Mouse (Mus musculus) MEL (cell line): ENCODE data around the gene Abcc4. TPM values are rescaled to one million over a fixed set of nuclear protein-coding genes. Genes with fewer than 3 reads are reported as not detected.

Experiments
- DNase-seq: peaks from one replicate; pipeline ENCODE4 v3.0.0; 2011; ENCODE audit warnings: low read depth, low spot score
- H3K27ac ChIP-seq: 2 replicates; pipeline ENCODE4 v1.5.1; 2012; ENCODE audit warnings: low read depth, mild to moderate bottlenecking, control low read depth, low read length, moderate library complexity; ENCODE audit not compliant: control insufficient read depth
- H3K27me3 ChIP-seq, 2 experiments: fragments of 150-350 bp in 1 of 2; sonication (generic) in 1 of 2; 2 replicates each; pipeline ENCODE4 v1.6.1; 2012; ENCODE audit warnings: low read length in 2 of 2, mild to moderate bottlenecking in 2 of 2, improper control_type of control experiment in 1 of 2, moderate library complexity in 1 of 2; ENCODE audit not compliant: insufficient read depth in 2 of 2, control insufficient read depth in 1 of 2
- H3K36me3 ChIP-seq, 2 experiments: 2 replicates each; pipeline ENCODE4 v1.6.1; 2012 to 2014; ENCODE audit warnings: low read length in 2 of 2, improper control_type of control experiment in 1 of 2, inconsistent platforms in 1 of 2, mild to moderate bottlenecking in 1 of 2; ENCODE audit not compliant: insufficient read depth in 2 of 2, control insufficient read depth in 1 of 2
- H3K4me1 ChIP-seq, 2 experiments: fragments of 150-350 bp in 1 of 2; sonication (generic) in 1 of 2; 2 replicates each; pipeline ENCODE4 v1.6.1; 2012; ENCODE audit warnings: low read length in 2 of 2, improper control_type of control experiment in 1 of 2, mild to moderate bottlenecking in 1 of 2; ENCODE audit not compliant: insufficient read depth in 2 of 2, control insufficient read depth in 1 of 2
- H3K4me3 ChIP-seq, 2 experiments: fragments of 150-350 bp in 1 of 2; sonication (generic) in 1 of 2; 2 replicates each; pipeline ENCODE4 v1.5.1; 2012; ENCODE audit warnings: low read depth in 2 of 2, low read length in 2 of 2, mild to moderate bottlenecking in 2 of 2, moderate library complexity in 2 of 2, control low read depth in 1 of 2, improper control_type of control experiment in 1 of 2; ENCODE audit not compliant: control insufficient read depth in 1 of 2, insufficient read depth in 1 of 2
- H3K79me2 ChIP-seq: 2 replicates; pipeline ENCODE4 v1.6.1; 2012; ENCODE audit warnings: mild to moderate bottlenecking, low read length, moderate library complexity; ENCODE audit not compliant: control insufficient read depth, poor library complexity, insufficient read depth
- H3K9ac ChIP-seq: 2 replicates; pipeline ENCODE4 v1.6.1; 2012; ENCODE audit warnings: low read depth, mild to moderate bottlenecking, control low read depth, low read length, moderate library complexity; ENCODE audit not compliant: control insufficient read depth, poor library complexity, severe bottlenecking
- H3K9me3 ChIP-seq: fragments of 150-350 bp; sonication (generic); replicated peaks from 2 replicates; pipeline ENCODE4 v1.6.1; 2012; ENCODE audit warnings: mild to moderate bottlenecking, low read length, improper control_type of control experiment, moderate library complexity; ENCODE audit not compliant: insufficient read depth
- BHLHE40 ChIP-seq: IDR thresholded peaks from 2 replicates; pipeline ENCODE4 v1.6.1; 2012; ENCODE audit warnings: low read depth, mild to moderate bottlenecking, inconsistent platforms, low read length, improper control_type of control experiment, borderline replicate concordance
- CHD2 ChIP-seq: IDR thresholded peaks from 2 replicates; pipeline ENCODE4 v1.6.1; 2011; ENCODE audit warnings: low read length, improper control_type of control experiment
- CTCF ChIP-seq, 3 experiments: IDR thresholded peaks in 2 of 3; conservative IDR thresholded peaks in 1 of 3; 2 replicates each; pipeline ENCODE4 v1.5.1; 2011 to 2012; ENCODE audit warnings: low read length in 3 of 3, low read depth in 2 of 3, mild to moderate bottlenecking in 2 of 3, improper control_type of control experiment in 1 of 3, inconsistent platforms in 1 of 3, mixed read lengths in 1 of 3, moderate library complexity in 1 of 3; ENCODE audit not compliant: control insufficient read depth in 1 of 3, insufficient read depth in 1 of 3, poor library complexity in 1 of 3, severe bottlenecking in 1 of 3
- ETS1 ChIP-seq: IDR thresholded peaks from 2 replicates; pipeline ENCODE4 v1.6.1; 2012; ENCODE audit warnings: low read depth, mild to moderate bottlenecking, inconsistent platforms, low read length, improper control_type of control experiment, moderate library complexity
- GABPA ChIP-seq: IDR thresholded peaks from 2 replicates; pipeline ENCODE4 v1.6.1; 2012; ENCODE audit warnings: low read depth, mild to moderate bottlenecking, inconsistent platforms, low read length, improper control_type of control experiment, moderate library complexity
- JUND ChIP-seq: IDR thresholded peaks from 2 replicates; pipeline ENCODE4 v1.6.1; 2011; ENCODE audit warnings: low read depth, mild to moderate bottlenecking, improper control_type of control experiment, low read length
- MAX ChIP-seq: IDR thresholded peaks from 2 replicates; pipeline ENCODE4 v1.6.1; 2011; ENCODE audit warnings: low read length, improper control_type of control experiment
- MAZ ChIP-seq: IDR thresholded peaks from 2 replicates; pipeline ENCODE4 v1.6.1; 2012; ENCODE audit warnings: low read depth, mild to moderate bottlenecking, inconsistent platforms, low read length, improper control_type of control experiment
- MEF2A ChIP-seq: IDR thresholded peaks from 2 replicates; pipeline ENCODE4 v1.6.1; 2014; ENCODE audit warnings: low read depth, mild to moderate bottlenecking, inconsistent platforms, low read length, improper control_type of control experiment; ENCODE audit not compliant: poor library complexity, insufficient replicate concordance, severe bottlenecking; ENCODE audit errors: extremely low read depth
- MYC ChIP-seq: IDR thresholded peaks from 2 replicates; pipeline ENCODE4 v1.6.1; 2011; ENCODE audit warnings: low read depth, mild to moderate bottlenecking, low read length, improper control_type of control experiment, moderate library complexity
- NELFE ChIP-seq: IDR thresholded peaks from 2 replicates; pipeline ENCODE4 v1.6.1; 2011; ENCODE audit warnings: low read depth, low read length, improper control_type of control experiment
- POLR2A ChIP-seq, 2 experiments: IDR thresholded peaks; 2 replicates each; pipeline ENCODE4 v1.6.1; 2011 to 2012; ENCODE audit warnings: low read length in 2 of 2, mild to moderate bottlenecking in 2 of 2, control low read depth in 1 of 2, improper control_type of control experiment in 1 of 2, low read depth in 1 of 2, moderate library complexity in 1 of 2; ENCODE audit not compliant: control insufficient read depth in 1 of 2, insufficient read depth in 1 of 2, poor library complexity in 1 of 2
- POLR2AphosphoS2 ChIP-seq: IDR thresholded peaks from 2 replicates; pipeline ENCODE4 v1.6.1; 2011; ENCODE audit warnings: low read length, improper control_type of control experiment
- POLR2AphosphoS5 ChIP-seq: IDR thresholded peaks from 2 replicates; pipeline ENCODE4 v1.6.1; 2012; ENCODE audit warnings: low read depth, borderline replicate concordance, mild to moderate bottlenecking, inconsistent platforms, low read length, moderate library complexity, mixed read lengths
- SIN3A ChIP-seq: IDR thresholded peaks from 2 replicates; pipeline ENCODE4 v1.6.1; 2012; ENCODE audit warnings: low read length, improper control_type of control experiment, inconsistent platforms
- SMC3 ChIP-seq: IDR thresholded peaks from 2 replicates; pipeline ENCODE4 v1.6.1; 2011; ENCODE audit warnings: low read depth, low read length, improper control_type of control experiment
- TCF12 ChIP-seq: IDR thresholded peaks from 2 replicates; pipeline ENCODE4 v1.6.1; 2014; ENCODE audit warnings: low read depth, mild to moderate bottlenecking, inconsistent platforms, low read length, improper control_type of control experiment, moderate library complexity
- UBTF ChIP-seq: IDR thresholded peaks from 2 replicates; pipeline ENCODE4 v1.6.1; 2012; ENCODE audit warnings: low read depth, mild to moderate bottlenecking, inconsistent platforms, low read length, improper control_type of control experiment, moderate library complexity, borderline replicate concordance; ENCODE audit not compliant: insufficient read depth
- USF1 ChIP-seq: IDR thresholded peaks from 2 replicates; pipeline ENCODE4 v1.6.1; 2014; ENCODE audit warnings: low read depth, mild to moderate bottlenecking, inconsistent platforms, low read length, improper control_type of control experiment, moderate library complexity
- USF2 ChIP-seq, 2 experiments: IDR thresholded peaks; 2 replicates each; pipeline ENCODE4 v1.6.1; 2011 to 2012; ENCODE audit warnings: improper control_type of control experiment in 2 of 2, low read length in 2 of 2, borderline replicate concordance in 1 of 2, inconsistent platforms in 1 of 2, low read depth in 1 of 2, mild to moderate bottlenecking in 1 of 2; ENCODE audit not compliant: insufficient read depth in 1 of 2
- ZKSCAN1 ChIP-seq: IDR thresholded peaks from 2 replicates; pipeline ENCODE4 v1.6.1; 2012; ENCODE audit warnings: low read depth, mild to moderate bottlenecking, inconsistent platforms, low read length, improper control_type of control experiment, moderate library complexity
- polyA plus RNA-seq, 2 experiments: library from polyadenylated mRNA; stranded (reverse) in 1 of 2; unstranded in 1 of 2; fragments of >175 nt in 1 of 2; fragments of >200 nt in 1 of 2; gene quantifications; 2 replicates each; pipeline versions ENCODE4 v1.2.1 to v1.2.4; 2012; ENCODE audit warnings: low replicate concordance in 2 of 2, low read depth in 1 of 2; ENCODE audit not compliant: insufficient read length in 2 of 2, insufficient read depth in 1 of 2, missing spikeins in 1 of 2
- total RNA-seq: library from RNA; depleted of rRNA; stranded (reverse); fragments of 300-350 nt; gene quantifications from 2 replicates; pipeline ENCODE4 v1.2.3, GENCODE M21; 2012

Abcc4 gene
- total and polyA plus RNA-seq, 3 experiments: 7.1 to 8.4 TPM; not detected in 1

DNA sequence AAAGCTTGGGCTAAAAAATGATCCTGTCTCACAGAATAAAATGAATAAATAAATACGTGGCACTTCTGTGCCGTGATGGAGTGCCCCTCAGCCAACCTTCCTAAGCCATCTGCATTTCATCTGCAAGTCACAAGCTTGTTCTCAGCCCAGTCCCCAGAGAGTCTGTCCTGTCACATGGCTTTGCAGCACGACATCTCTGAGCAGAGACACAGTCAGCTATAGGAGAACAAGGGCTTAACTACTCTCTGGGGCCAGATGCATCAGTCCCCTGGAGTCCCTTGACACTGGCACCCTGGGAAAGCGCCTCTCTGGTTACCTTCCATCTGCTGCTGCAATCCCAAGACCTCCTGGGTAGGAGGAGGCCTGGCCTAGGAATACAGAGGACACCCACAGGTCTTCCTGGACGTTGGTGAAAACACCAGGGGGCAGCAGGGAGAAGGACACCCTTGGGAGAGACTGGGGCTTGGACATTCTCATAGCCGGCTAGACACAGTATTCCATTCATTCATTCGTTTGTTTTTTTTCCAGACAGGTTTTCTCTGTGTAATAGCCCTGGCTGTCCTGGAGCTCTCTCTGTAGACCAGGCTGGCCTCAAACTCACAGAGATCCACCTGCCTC, 3.9 kb downstream of the Abcc4 start:
- Histone ChIP-seq H3K9ac (no peak overlapping the region), H3K36me3 (peaks cover 0 to 4% of the 10 kb centered on the region in 2 experiments; a peak in 2 of 4 replicates), H3K27me3 (no peaks in the 10 kb centered on the region), H3K4me1 (peaks cover 3 to 4% of the 10 kb centered on the region in 2 experiments; a peak in 2 of 4 replicates), H3K79me2 (peaks cover 16% of the 10 kb centered on the region), H3K9me3 (no peaks in the 10 kb centered on the region), H3K27ac (no peak overlapping the region), H3K4me3 (no peak overlapping the region)
- DNase-seq: no peak
- TF ChIP-seq MAZ (no peak), ZKSCAN1 (no peak), CTCF (IDR thresholded peaks at IDR 0.05 in 2 of 3, conservative IDR thresholded peaks at IDR 0.05 in 1 of 3; ENCODE audit: control insufficient read depth in 1 of 3, insufficient read depth in 1 of 3, low read depth in 2 of 3, low read length in 3 of 3, poor library complexity in 1 of 3, severe bottlenecking in 1 of 3) (peak in 2 of 3 experiments; percentile 8 to 33; a peak in 1 of 6 replicates), UBTF (no peak), TCF12 (no peak), USF1 (no peak), SMC3 (peak; percentile 48), ETS1 (no peak), BHLHE40 (no peak)

- Histone ChIP-seq H3K9me3 (no peaks in the 10 kb centered on the region), H3K9ac (no peak overlapping the region), H3K27ac (no peak overlapping the region), H3K4me3 (no peak overlapping the region), H3K4me1 (peaks cover 3 to 4% of the 10 kb centered on the region in 2 experiments; a peak in 2 of 4 replicates), H3K27me3 (no peaks in the 10 kb centered on the region), H3K79me2 (peaks cover 14% of the 10 kb centered on the region; the same call in 1 of the 2 replicates), H3K36me3 (peaks cover 0 to 4% of the 10 kb centered on the region in 2 experiments; a peak in 2 of 4 replicates)
- TF ChIP-seq USF2 (IDR thresholded peaks at IDR 0.05; ENCODE audit: borderline replicate concordance in 1 of 2, insufficient read depth in 1 of 2, low read depth in 1 of 2, low read length in 2 of 2) (no peak), MEF2A (no peak), POLR2A (IDR thresholded peaks at IDR 0.05; ENCODE audit: control insufficient read depth in 1 of 2, insufficient read depth in 1 of 2, low read depth in 1 of 2, low read length in 2 of 2, poor library complexity in 1 of 2) (no peak), POLR2AphosphoS5 (no peak), SMC3 (no peak), GABPA (no peak), TCF12 (no peak), SIN3A (no peak), USF1 (no peak), CHD2 (no peak), MAX (no peak), MYC (no peak), POLR2AphosphoS2 (no peak), NELFE (no peak), UBTF (no peak), ETS1 (no peak), JUND (no peak)
- no peak for DNase-seq
Observed at GRCm38 (mm10) chr14:118700576-118700975, 5.4 kb downstream of the Abcc4 start.
